Mouse (Mus musculus) embryonic facial prominence, embryonic 15.5 days (tissue): ENCODE measurements around the gene Arhgap30. TPM values are rescaled to one million over a fixed set of nuclear protein-coding genes. Genes with fewer than 3 reads are reported as not detected.

Source experiments
- ATAC-seq: fragments of 200-750 bp; cut with Nextera tagmentation; 2 replicates; pipeline ENCODE4 v1.8.0; 2017; ENCODE audit warnings: low read depth, moderate TSS enrichment; ENCODE audit not compliant: insufficient number of reproducible peaks, low FRiP score, low TSS enrichment
- H3K27ac ChIP-seq: fragments of 300-500 bp; sonication (generic); replicated peaks from 2 replicates; pipeline ENCODE4 v1.5.1; 2015; ENCODE audit warnings: mild to moderate bottlenecking, inconsistent platforms
- H3K27me3 ChIP-seq: fragments of 300-500 bp; sonication (generic); 2 replicates; pipeline ENCODE4 v1.6.1; 2015; ENCODE audit warnings: inconsistent platforms
- H3K36me3 ChIP-seq: fragments of 300-500 bp; sonication (generic); 2 replicates; pipeline ENCODE4 v1.6.1; 2015; ENCODE audit warnings: mild to moderate bottlenecking, inconsistent platforms
- H3K4me1 ChIP-seq: fragments of 300-500 bp; sonication (generic); 2 replicates; pipeline ENCODE4 v1.6.1; 2015; ENCODE audit warnings: inconsistent platforms
- H3K4me2 ChIP-seq: fragments of 300-500 bp; sonication (generic); replicated peaks from 2 replicates; pipeline ENCODE4 v1.6.1; 2015; ENCODE audit warnings: mild to moderate bottlenecking, inconsistent platforms
- H3K4me3 ChIP-seq: fragments of 300-500 bp; sonication (generic); replicated peaks from 2 replicates; pipeline ENCODE4 v1.5.1; 2015; ENCODE audit warnings: mild to moderate bottlenecking, inconsistent platforms
- H3K9ac ChIP-seq: fragments of 300-500 bp; sonication (generic); 2 replicates; pipeline ENCODE4 v1.6.1; 2015; ENCODE audit warnings: inconsistent platforms
- H3K9me3 ChIP-seq: fragments of 300-500 bp; sonication (generic); replicated peaks from 2 replicates; pipeline ENCODE4 v1.6.1; 2016; ENCODE audit warnings: inconsistent platforms
- WGBS: fragments of 180-500 bp; shearing (Covaris S2); methylation state at CpG from one replicate; pipeline ENCODE4 v1.1.7; 2015; 5-methylcytosine and 5-hydroxymethylcytosine counted together
- polyA plus RNA-seq: library from polyadenylated mRNA; unstranded; fragments of >200 nt; fragmentation: Nextera tagmentation; extraction: Ambion mirVana; gene quantifications from 2 replicates; pipeline ENCODE4 v1.2.1, GENCODE M21; 2015

Gene Arhgap30
- polyA plus RNA-seq: 2.6 and 3.1 TPM in 2 replicates

GRCm38 (mm10) chr1:171388376-171389102, at the start of gene Arhgap30:
Gene Arhgap30, plus strand, starts transcription at chr1:171388954.
- no peak within 1 kb of the TSS for H3K27ac ChIP-seq
- ATAC-seq: no peak

GRCm38 (mm10) chr1:171342262-171343207, 46.2 kb upstream of the Arhgap30 start:
- H3K36me3 ChIP-seq: peaks cover 57% of the 10 kb centered on the region
- no peak overlapping the region for H3K9ac ChIP-seq
- H3K4me2 ChIP-seq: no peak overlapping the region
- 93% methylated on average over 16 of the region's 16 CpGs for WGBS
- H3K27me3 ChIP-seq: no peaks in the 10 kb centered on the region
- H3K27ac ChIP-seq: no peak overlapping the region
- ATAC-seq: no peak
- H3K4me1 ChIP-seq: peaks cover 16% of the 10 kb centered on the region
- no peaks in the 10 kb centered on the region for H3K9me3 ChIP-seq
- no peak overlapping the region for H3K4me3 ChIP-seq

More at GRCm38 (mm10) chr1:171388376-171389102, at the start of gene Arhgap30:
- Histone ChIP-seq H3K36me3 (no peaks in the 10 kb centered on the region), H3K9me3 (no peaks in the 10 kb centered on the region), H3K4me2 (no peak within 1 kb of the TSS), H3K4me1 (peaks cover 7% of the 10 kb centered on the region; the same call in 1 of the 2 replicates), H3K9ac (no peak within 1 kb of the TSS), H3K27me3 (no peaks in the 10 kb centered on the region), H3K4me3 (no peak within 1 kb of the TSS)
- 77% methylated on average over 15 of the region's 15 CpGs for WGBS

- H3K4me2 ChIP-seq: peak overlapping the region; percentile 67
- no peak for ATAC-seq
These were observed 44.7 kb upstream of the Arhgap30 start for GRCm38 (mm10) chr1:171343922-171344677.

GRCm38 (mm10) chr1:171344715-171345114, 44.0 kb upstream of the Arhgap30 start:
- Histone ChIP-seq H3K27me3 (no peaks in the 10 kb centered on the region), H3K4me1 (peaks cover 16% of the 10 kb centered on the region), H3K4me2 (peak overlapping the region; percentile 67), H3K4me3 (peak overlapping the region; percentile 86), H3K9ac (no peak overlapping the region), H3K36me3 (peaks cover 39% of the 10 kb centered on the region), H3K9me3 (no peaks in the 10 kb centered on the region), H3K27ac (no peak overlapping the region)
- no peak for ATAC-seq
- 73% methylated on average over 9 of the region's 9 CpGs for WGBS

More at GRCm38 (mm10) chr1:171343922-171344677, 44.7 kb upstream of the Arhgap30 start:
- Histone ChIP-seq H3K36me3 (peaks cover 44% of the 10 kb centered on the region), H3K4me3 (peak overlapping the region; percentile 86; the same call in 1 of the 2 replicates), H3K27me3 (no peaks in the 10 kb centered on the region), H3K9ac (no peak overlapping the region), H3K27ac (no peak overlapping the region), H3K4me1 (peaks cover 16% of the 10 kb centered on the region), H3K9me3 (no peaks in the 10 kb centered on the region)
- WGBS: 65% methylated on average over 9 of the region's 9 CpGs

- no peaks in the 10 kb centered on the region for H3K27me3 ChIP-seq
These were observed 43.3 kb upstream of the Arhgap30 start, which contains the start of the genes Nit1 and Pfdn2 for GRCm38 (mm10) chr1:171345225-171346094. Gene Nit1, minus strand, starts transcription at chr1:171345646. Gene Pfdn2, plus strand, starts transcription at chr1:171345670.

GRCm38 (mm10) chr1:171346095-171346450, 42.7 kb upstream of the Arhgap30 start:
- H3K4me3 ChIP-seq: peak overlapping the region; percentile 86
- under 1% methylated on average over 14 of the region's 14 CpGs for WGBS
- H3K4me2 ChIP-seq: peak overlapping the region; percentile 67
- peak overlapping the region; percentile 82; the same call in 1 of the 2 replicates for H3K27ac ChIP-seq
- H3K4me1 ChIP-seq: peaks cover 16% of the 10 kb centered on the region
- no peaks in the 10 kb centered on the region for H3K9me3 ChIP-seq
- H3K36me3 ChIP-seq: peaks cover 26% of the 10 kb centered on the region
- H3K27me3 ChIP-seq: no peaks in the 10 kb centered on the region
- no peak for ATAC-seq
- peak overlapping the region; percentile 74 for H3K9ac ChIP-seq

More at GRCm38 (mm10) chr1:171345225-171346094, 43.3 kb upstream of the Arhgap30 start, which contains the start of the genes Nit1 and Pfdn2:
- peak; percentile 91 for ATAC-seq
- under 1% methylated on average over 52 of the region's 53 CpGs for WGBS
- Histone ChIP-seq H3K9ac (peak within 1 kb of the TSS; percentile 74), H3K4me3 (peak within 1 kb of the TSS; percentile 86), H3K27ac (peak within 1 kb of the TSS; percentile 82), H3K4me2 (peak within 1 kb of the TSS; percentile 67), H3K9me3 (no peaks in the 10 kb centered on the region), H3K4me1 (peaks cover 16% of the 10 kb centered on the region), H3K36me3 (peaks cover 32% of the 10 kb centered on the region)

- Histone ChIP-seq H3K9ac (no peak overlapping the region), H3K4me1 (peaks cover 14% of the 10 kb centered on the region), H3K27ac (no peak overlapping the region), H3K36me3 (0 out of 2 replicates have a peak, but pooled peaks cover under 1% of the 10 kb centered on the region), H3K4me3 (no peak overlapping the region), H3K27me3 (no peaks in the 10 kb centered on the region), H3K4me2 (no peak overlapping the region), H3K9me3 (no peaks in the 10 kb centered on the region)
- WGBS: 92% methylated on average over 3 of the region's 3 CpGs
- no peak for ATAC-seq
These were observed 40.1 kb upstream of the Arhgap30 start for GRCm38 (mm10) chr1:171348665-171349064.

- Histone ChIP-seq H3K4me2 (no peak overlapping the region), H3K4me1 (peaks cover 9% of the 10 kb centered on the region), H3K9me3 (no peaks in the 10 kb centered on the region), H3K36me3 (no peaks in the 10 kb centered on the region), H3K27me3 (no peaks in the 10 kb centered on the region), H3K27ac (no peak overlapping the region), H3K9ac (no peak overlapping the region), H3K4me3 (no peak overlapping the region)
- ATAC-seq: no peak
- WGBS: 92% methylated on average over 2 of the region's 2 CpGs
These were observed 39.5 kb upstream of the Arhgap30 start for GRCm38 (mm10) chr1:171349210-171349609.

GRCm38 (mm10) chr1:171355812-171356340, 32.9 kb upstream of the Arhgap30 start:
- H3K9me3 ChIP-seq: no peaks in the 10 kb centered on the region
- H3K9ac ChIP-seq: no peak overlapping the region
- peaks cover 16% of the 10 kb centered on the region; the same call in 1 of the 2 replicates for H3K36me3 ChIP-seq
- no peak overlapping the region for H3K4me2 ChIP-seq
- WGBS: 66% methylated on average over 5 of the region's 5 CpGs
- no peaks in the 10 kb centered on the region for H3K27me3 ChIP-seq
- ATAC-seq: no peak
- H3K4me3 ChIP-seq: no peak overlapping the region
- no peak overlapping the region for H3K27ac ChIP-seq
- peaks cover 11% of the 10 kb centered on the region for H3K4me1 ChIP-seq
